Mouse (Mus musculus): ENCODE measurements around the gene Thap3.

DNA sequence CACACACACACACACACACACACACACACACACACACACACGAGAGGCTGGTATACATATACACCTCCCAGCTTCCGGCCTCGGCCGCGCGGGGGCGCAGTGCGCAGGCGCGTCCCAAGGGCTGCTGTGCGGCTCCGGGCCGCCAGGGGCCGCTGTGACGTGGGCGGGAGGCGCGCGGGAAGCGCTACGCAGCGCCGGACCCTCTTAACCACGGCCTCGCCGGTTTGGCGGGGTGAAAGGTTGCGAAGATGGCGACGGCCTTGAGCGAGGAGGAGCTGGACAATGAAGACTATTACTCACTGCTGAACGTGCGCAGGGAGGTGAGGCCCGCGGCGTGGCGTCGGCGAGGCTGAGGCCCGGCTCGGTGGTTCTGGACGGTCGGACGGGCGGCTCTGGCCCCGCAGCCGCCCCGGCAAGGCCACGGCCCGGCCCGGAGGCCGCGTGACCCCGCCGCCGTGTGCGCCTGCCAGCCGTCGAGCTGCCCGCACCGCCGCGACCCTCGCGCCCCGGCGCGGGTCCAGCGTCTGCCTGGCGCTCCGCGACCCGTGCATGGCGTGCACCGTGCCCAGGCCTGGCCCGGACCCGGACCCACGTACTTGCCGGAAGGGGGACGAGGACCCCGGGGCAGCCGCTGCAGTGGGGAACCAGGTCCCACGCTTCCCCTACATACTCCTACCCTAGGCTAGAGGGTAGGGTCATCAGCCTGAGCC is 55.1 kb downstream of the Thap3 start, which contains the start of gene Dnajc11:
- peak; percentile 100 for TF ChIP-seq CTCF (IDR thresholded peaks at IDR 0.05; ENCODE audit: insufficient read depth, low read depth, low read length)
- TF ChIP-seq POLR2A (IDR thresholded peaks at IDR 0.05; ENCODE audit: insufficient read depth, low read depth, low read length): no peak
